Mouse (Mus musculus) cerebellum, adult 2 months (tissue): Measurements from ENCODE around the gene Slc23a4.

Experiments
- CTCF ChIP-seq: fragments of 200-500 bp; IDR thresholded peaks from 2 replicates; pipeline ENCODE4 v1.5.1; 2011; ENCODE audit warnings: low read depth, mild to moderate bottlenecking, control low read depth, low read length, moderate library complexity, borderline replicate concordance; ENCODE audit not compliant: insufficient read depth
- POLR2A ChIP-seq: fragments of 200-500 bp; IDR thresholded peaks from 2 replicates; pipeline ENCODE4 v1.6.1; 2011; ENCODE audit warnings: low read length, control low read depth, borderline replicate concordance; ENCODE audit not compliant: insufficient read depth

- TF ChIP-seq CTCF: no peak
- TF ChIP-seq POLR2A: no peak
Observed at GRCm38 (mm10) chr6:34943499-34943898, 44.7 kb downstream of the Slc23a4 start.
